Mouse (Mus musculus) frontal cortex, adult (tissue): ENCODE measurements around the gene Zbtb32.

Experiments
- ATAC-seq: cut with Nextera tagmentation; 2 replicates; pipeline ENCODE4 v1.9.2; 2017; ENCODE audit warnings: mild to moderate bottlenecking, moderate library complexity, mixed read lengths; ENCODE audit not compliant: low TSS enrichment

The Zbtb32 gene

GRCm38 (mm10) chr7:30600651-30601050 is 1.9 kb upstream of the Zbtb32 start:
- no peak for ATAC-seq

- ATAC-seq: peak; percentile 98
Measured at GRCm38 (mm10) chr7:30599933-30600353, 1.2 kb upstream of the Zbtb32 start.

- no peak for ATAC-seq
Measured at GRCm38 (mm10) chr7:30596811-30597210, 1.9 kb downstream of the Zbtb32 start.

GRCm38 (mm10) chr7:30596093-30596492 is 2.6 kb downstream of the Zbtb32 start:
- ATAC-seq: no peak

GRCm38 (mm10) chr7:30594510-30595024 is 4.1 kb downstream of the Zbtb32 start:
- no peak for ATAC-seq

- no peak for ATAC-seq
Measured at GRCm38 (mm10) chr7:30593579-30594509, 4.9 kb downstream of the Zbtb32 start.

- no peak for ATAC-seq
Measured at GRCm38 (mm10) chr7:30592772-30593423, 5.8 kb downstream of the Zbtb32 start.

GRCm38 (mm10) chr7:30591605-30591951 is 7.1 kb downstream of the Zbtb32 start:
- ATAC-seq: no peak

- ATAC-seq: no peak
Measured at GRCm38 (mm10) chr7:30590927-30591604, 7.6 kb downstream of the Zbtb32 start.

GRCm38 (mm10) chr7:30589435-30590301 is 9.0 kb downstream of the Zbtb32 start:
- ATAC-seq: peak; percentile 29; the same call in 1 of the 2 replicates

- ATAC-seq: peak; percentile 90
Measured at GRCm38 (mm10) chr7:30588676-30589434, 9.9 kb downstream of the Zbtb32 start, which contains the start of gene Kmt2b. Kmt2b (minus strand) TSS chr7:30588726.

GRCm38 (mm10) chr7:30587842-30588667 is 10.7 kb downstream of the Zbtb32 start:
- peak; percentile 4; the same call in 1 of the 2 replicates for ATAC-seq

GRCm38 (mm10) chr7:30586455-30587020 is 12.2 kb downstream of the Zbtb32 start:
- no peak for ATAC-seq

- no peak for ATAC-seq
Measured at GRCm38 (mm10) chr7:30585170-30585569, 13.5 kb downstream of the Zbtb32 start.

GRCm38 (mm10) chr7:30584339-30584738 is 14.4 kb downstream of the Zbtb32 start:
- ATAC-seq: no peak

GRCm38 (mm10) chr7:30581547-30581946 is 17.2 kb downstream of the Zbtb32 start:
- no peak for ATAC-seq

GRCm38 (mm10) chr7:30579950-30580349 is 18.8 kb downstream of the Zbtb32 start:
- ATAC-seq: no peak

- ATAC-seq: no peak
Measured at GRCm38 (mm10) chr7:30572969-30573368, 25.7 kb downstream of the Zbtb32 start.

GRCm38 (mm10) chr7:30572389-30572788 is 26.3 kb downstream of the Zbtb32 start:
- ATAC-seq: no peak
